Mouse (Mus musculus) yolk sac, embryonic 10.5 days (tissue): ENCODE measurements around the gene Hist1h2ad.
"Not testable (repeated sequence)": the region's sequence is repeated elsewhere in the genome, so short reads cannot be mapped to it uniquely, and the experiment has no call there.

Source experiments
- DNase-seq: peaks from one replicate; pipeline ENCODE4 v3.0.0-alpha.2; 2017; ENCODE audit warnings: low spot score

Hist1h2ad gene

DNA sequence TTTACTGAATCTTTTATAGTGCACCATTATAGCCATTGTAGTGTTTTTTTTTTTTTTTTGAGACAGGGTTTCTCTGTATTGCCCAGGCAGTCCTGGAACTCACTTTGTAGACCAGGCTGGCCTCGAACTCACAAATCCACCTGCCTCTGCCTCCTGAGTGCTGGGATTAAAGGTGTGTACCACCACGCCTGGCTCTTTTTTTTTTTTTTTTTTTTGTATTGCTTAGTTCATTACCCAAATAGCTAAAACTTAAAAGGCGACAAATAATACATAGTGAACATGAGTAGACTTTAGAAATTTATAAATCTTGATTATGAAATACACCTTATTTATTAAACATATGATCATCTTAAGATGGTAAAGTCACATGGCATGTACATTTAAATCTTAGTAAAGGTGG is 32.7 kb upstream of the Hist1h2ad start:
- DNase-seq, result no peak

DNA sequence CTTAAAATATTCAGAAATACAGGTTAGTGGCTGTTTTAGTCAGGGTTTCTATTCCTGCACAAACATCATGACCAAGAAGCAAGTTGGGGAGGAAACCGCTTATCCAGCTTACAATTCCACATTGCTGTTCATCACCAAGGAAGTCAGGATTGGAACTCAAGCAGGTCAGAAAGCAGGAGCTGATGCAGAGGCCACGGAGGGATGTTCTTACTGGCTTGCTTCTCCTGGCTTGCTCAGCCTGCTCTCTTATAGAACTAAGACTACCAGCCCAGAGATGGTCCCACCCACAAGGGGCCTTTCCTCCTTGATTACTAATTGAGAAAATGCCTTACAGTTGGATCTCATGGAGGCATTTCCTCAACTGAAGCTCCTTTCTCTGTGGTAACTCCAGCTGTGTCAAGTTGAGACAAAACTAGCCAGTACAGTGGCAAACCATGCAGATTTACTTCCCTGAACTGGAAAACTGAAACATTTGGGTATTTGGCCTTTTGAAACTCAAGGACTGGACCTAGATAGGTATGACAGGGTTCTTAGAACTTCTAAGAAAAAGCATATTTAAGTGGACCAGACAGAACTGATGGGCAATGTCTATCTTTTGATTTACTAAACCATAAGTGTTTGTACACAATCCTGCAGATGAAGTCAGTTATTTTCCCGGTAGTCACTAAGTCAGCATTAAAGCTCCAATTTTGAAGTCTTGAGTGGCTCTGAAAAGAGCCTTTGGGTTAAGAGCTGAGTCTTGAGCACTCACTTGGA is 31.8 kb upstream of the Hist1h2ad start:
- DNase-seq, result not testable (repeated sequence)

DNA sequence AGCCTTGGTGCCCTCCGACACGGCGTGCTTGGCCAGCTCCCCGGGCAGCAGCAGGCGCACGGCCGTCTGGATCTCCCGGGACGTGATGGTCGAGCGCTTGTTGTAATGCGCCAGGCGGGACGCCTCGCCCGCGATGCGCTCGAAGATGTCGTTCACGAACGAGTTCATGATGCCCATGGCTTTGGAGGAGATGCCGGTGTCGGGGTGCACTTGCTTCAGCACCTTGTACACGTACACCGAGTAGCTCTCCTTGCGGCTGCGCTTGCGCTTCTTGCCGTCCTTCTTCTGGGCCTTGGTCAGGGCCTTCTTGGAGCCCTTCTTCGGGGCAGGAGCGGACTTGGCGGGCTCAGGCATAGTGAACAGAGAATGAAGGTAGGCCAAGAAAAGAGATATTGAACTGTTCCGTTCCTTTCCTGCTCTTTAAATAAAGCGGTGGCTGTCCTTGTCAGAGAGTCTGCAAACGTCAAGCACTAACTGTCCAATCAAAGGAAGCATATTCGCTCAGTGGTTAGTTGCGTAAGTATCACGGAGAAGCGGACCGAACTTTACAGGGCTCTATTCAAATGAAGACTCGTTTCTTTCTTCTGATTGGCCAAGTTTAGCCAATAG is 31.1 kb upstream of the Hist1h2ad start, which contains the start of gene Hist1h2bh:
Hist1h2bh (minus strand) TSS at position 394 of the 609 bp plus-strand sequence.
- DNase-seq, result peak; percentile 92

DNA sequence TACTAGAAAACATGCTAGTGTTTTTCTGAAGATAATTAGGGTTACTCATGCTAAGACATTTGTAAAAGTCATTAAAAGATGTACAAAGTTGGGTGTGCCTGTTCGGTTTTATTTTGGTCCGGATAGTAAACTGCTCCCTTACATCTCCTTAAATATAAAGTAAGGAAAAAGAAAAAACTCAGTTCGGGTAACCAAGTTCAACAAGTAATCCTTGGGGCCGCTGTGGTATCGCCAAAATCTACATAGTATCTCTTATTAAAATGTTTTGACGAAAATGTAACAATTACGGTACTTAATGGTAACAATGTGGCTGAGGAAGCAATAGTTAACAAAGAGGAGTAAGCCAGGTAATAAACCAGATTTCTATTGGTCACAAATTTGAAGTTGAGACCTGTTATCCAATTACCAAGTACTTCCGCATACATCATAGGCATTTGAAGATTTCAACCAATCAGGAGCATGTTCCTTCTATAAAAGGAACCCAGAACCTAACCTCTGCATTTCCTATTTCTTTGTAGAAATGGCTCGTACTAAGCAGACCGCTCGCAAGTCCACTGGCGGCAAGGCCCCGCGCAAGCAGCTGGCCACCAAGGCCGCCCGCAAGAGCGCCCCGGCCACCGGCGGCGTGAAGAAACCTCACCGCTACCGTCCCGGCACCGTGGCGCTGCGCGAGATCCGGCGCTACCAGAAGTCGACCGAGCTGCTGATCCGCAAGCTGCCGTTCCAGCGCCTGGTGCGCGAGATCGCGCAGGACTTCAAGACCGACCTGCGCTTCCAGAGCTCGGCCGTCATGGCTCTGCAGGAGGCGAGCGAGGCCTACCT is 30.0 kb upstream of the Hist1h2ad start, which contains the start of gene Hist1h3f:
Hist1h3f (plus strand) TSS at position 88 of the 822 bp plus-strand sequence.
- DNase-seq, result peak; percentile 92

DNA sequence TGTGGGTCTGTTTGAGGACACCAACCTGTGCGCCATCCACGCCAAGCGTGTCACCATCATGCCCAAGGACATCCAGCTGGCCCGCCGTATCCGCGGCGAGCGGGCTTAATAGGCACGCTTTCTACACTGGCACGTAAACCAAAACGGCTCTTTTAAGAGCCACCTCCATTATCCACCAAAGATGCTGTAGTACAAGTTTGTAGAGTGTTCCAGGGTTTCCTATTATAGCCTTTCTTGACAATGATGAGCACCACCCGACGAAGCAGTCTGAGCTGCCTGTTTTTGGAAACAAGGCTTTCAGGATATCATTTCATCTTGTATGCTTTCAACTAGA is 29.4 kb upstream of the Hist1h2ad start:
- DNase-seq, result not testable (repeated sequence)

DNA sequence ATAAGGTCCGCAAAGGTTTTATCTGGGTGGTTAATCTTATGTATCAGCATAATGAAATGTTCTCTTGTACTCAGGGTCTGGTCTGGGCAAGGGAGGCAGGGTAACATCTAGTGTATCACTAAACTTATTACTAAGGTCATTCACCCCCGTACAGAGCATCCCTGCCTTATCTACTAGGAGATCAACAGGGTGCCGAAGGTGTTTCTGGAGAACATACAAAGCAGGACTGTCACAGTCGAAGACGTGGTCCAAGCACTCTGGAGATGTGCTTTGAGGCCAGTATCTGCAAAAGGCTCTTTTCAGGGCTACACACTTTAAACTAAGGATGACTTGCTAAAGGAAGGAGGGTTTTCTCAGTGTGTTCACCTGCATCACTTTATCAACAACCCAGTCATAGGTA is 27.5 kb upstream of the Hist1h2ad start:
- no peak for DNase-seq

DNA sequence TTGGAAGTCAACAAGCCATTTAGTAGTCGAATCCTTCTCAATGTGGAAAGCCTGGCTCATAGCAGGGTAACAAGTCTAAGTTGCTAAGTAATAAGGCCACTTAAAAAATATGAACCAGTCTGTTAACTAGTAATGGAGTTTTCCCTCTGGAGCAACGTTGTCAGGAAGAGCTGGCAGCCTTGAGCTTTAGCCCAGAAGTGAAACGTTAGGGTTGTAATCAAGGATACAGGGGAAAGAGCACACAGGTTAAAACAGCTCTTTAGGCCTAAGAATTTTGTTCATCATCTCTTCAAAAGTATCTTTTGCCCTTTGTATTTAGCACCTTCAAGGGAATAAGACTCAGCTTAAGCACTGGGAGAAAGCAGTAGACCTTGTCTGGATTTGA is 23.4 kb upstream of the Hist1h2ad start:
- DNase-seq, result peak; percentile 60

DNA sequence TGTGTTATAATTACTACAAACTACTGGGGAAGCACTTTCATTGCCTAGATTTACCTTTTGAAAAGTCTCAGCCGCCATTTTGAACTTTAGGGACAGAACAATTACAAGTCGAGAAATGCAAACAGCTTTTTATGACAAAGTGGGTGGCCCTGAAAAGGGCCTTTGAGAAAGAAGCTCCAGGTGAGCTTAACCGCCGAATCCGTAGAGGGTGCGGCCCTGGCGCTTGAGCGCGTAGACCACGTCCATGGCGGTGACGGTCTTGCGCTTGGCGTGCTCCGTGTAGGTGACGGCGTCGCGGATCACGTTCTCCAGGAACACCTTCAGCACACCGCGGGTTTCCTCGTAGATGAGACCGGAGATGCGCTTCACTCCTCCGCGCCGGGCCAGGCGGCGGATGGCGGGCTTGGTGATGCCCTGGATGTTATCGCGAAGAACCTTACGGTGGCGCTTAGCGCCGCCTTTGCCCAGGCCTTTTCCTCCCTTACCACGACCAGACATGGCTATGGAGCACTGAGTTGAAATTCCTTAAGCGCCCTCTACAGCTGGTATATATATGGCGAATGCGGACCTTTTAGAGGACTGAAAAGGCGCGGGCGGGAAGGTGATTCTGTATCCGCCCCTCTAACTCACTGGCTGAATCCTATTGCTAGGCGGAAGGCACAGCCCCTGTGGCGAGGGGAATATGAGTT is 22.9 kb upstream of the Hist1h2ad start, which contains the start of gene Hist1h4f:
Hist1h4f (minus strand) TSS at position 503 of the 689 bp plus-strand sequence.
- peak; percentile 98 for DNase-seq

DNA sequence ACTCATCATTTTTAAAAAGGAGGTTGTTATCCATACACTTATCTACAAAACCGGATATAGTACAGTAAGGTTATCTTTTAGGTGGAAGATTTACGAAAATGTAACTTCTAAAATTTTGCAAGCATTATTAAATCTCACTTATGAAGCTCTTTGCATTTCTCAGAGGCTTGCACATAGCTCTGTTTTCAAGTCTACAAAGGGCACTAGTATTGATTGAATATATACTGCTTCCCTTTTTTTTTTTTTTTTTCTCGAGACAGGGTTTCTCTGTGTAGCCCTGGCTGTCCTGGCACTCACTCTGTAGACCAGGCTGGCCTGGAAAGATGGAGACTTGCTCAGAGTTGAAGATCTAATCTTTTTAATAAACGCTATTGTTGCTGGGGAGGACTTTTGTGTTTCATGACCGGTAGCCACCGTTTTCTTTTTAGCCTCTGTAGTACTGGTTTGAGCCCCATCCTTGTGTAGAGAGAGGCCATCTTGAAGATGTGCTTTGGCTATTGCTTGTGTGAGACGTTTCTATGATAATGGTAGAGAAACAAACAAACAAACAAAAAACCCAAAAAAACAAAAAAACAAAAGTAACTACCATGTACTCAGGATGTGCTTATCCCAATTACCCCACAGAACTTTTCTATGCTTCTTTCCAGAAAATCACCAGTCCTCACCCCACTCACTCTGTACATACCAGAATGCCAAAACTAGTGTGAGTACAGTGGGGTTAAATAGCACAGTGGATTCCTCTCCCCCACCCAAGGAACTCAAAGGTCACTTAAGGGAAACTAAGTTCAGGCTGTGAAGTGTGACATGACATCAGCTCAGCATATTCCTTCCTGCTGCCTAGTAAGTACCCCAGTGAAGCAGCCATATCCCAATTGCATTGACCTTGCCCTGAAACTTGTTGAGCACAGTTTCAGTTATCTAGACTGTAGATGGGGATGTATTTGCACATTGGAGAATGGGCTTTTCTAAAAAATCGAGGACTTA is 22.0 kb upstream of the Hist1h2ad start:
- DNase-seq, result no peak

DNA sequence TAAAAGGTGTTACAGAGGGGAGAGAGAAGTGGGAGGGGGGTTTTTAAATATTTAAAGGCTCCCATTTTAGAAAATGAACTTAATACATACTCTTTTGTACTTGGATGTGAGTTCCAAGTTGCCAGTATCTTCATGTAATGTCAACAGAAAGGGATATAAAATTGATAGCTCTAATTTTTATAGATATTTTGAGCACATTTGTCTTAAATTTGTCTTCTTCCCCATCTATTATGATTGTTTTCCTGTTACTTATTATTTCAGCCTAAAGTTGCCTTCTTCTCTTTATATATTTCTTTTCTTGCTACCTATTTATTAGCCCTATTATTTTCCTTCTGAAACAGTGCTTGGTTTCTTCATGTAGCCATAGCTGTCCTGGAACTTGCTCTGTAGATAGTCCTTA is 21.2 kb upstream of the Hist1h2ad start, which contains the start of gene Hist1h1d:
Hist1h1d (plus strand) TSS at position 301 of the 400 bp plus-strand sequence.
- no peak for DNase-seq

DNA sequence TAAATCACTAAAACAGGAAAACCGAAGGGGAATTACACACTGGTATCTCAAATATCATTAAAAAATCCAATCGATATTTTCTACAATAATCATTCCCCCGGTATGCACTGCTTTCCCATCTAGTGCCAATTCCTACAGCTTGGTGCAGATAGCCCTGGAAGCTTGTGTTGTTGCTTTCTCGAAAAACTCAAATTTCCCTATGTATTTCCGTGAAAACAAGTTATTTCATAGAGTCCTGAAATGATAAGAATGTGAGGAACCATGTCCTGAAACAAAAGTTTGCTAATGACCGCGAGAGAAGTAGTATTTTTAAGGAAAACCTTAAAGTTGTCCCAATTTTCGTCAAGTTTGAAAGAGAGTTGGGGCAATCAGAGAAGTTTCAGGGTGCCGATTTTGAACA is 19.8 kb upstream of the Hist1h2ad start:
- DNase-seq, result peak; percentile 38

DNA sequence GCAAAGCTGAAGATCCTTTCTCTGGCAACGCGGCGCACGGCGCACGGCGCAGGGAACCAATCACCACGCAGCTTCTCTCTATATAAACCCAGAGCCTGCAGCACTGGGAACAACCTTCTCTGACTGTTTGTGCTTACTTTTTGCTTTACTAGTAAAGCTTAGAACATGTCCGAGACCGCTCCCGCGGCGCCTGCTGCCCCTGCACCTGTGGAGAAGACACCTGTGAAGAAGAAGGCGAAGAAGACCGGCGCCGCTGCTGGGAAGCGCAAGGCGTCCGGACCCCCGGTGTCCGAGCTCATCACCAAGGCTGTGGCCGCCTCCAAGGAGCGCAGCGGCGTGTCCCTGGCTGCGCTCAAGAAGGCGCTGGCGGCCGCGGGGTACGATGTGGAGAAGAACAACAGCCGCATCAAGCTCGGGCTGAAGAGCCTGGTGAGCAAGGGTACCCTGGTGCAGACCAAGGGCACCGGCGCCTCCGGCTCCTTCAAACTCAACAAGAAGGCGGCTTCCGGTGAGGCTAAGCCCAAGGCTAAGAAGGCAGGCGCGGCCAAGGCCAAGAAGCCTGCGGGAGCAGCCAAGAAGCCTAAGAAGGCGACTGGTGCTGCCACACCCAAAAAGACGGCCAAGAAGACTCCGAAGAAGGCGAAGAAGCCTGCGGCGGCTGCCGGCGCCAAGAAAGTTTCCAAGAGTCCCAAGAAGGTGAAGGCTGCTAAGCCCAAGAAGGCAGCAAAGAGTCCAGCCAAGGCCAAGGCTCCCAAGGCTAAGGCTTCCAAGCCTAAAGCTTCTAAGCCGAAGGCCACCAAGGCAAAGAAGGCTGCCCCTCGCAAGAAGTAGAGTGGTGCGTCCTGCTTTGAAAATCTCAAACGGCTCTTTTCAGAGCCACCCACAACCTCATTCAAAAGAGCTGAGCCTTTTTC is 19.0 kb upstream of the Hist1h2ad start:
- DNase-seq, result peak; percentile 95

DNA sequence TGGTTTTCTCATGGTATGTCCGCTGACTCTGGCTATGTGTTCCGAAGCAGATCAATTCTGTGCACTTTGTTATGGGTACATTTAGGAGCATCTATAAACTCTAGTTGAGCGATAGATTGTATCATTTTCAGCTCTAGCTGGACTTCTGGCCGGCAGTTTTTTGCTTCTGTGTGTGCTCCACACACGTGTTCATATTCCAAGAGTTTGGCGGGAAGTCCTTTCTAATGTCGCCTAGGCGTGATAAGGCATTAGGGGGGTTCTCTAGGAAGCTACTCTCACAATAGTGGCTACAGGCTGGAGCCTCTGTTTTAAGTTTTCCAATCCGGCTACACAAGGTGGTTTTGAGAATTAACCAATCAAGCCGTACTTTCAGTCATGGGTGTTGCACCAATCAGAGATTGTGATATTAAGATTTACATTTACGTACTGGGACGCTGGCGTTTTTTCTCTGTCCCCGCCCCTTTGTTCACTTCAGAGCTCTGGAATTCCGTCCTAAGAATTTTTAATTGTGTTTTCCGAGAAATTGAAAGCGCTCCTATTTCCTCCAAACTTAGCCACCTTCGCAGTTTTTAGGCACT is 18.3 kb upstream of the Hist1h2ad start:
- peak; percentile 91 for DNase-seq

DNA sequence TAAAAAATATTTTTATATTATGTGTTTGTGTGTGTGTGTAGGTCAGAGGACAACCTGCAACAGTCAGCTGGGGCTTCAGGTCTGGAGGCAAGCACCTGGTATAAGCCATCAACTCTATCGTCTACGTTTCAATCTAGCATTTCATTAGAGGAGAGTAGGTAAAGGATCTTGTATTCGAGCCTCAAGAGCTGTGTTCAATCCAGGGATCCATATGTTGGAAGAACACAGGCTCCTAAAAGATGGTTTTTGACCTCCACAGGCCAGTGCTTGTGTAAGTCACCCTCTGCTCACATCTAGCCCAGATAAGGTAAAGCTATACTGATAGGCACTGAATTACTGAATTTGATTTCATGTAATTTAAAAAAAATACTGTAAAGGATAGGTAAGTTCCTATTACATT is 17.3 kb upstream of the Hist1h2ad start:
- DNase-seq, result no peak

DNA sequence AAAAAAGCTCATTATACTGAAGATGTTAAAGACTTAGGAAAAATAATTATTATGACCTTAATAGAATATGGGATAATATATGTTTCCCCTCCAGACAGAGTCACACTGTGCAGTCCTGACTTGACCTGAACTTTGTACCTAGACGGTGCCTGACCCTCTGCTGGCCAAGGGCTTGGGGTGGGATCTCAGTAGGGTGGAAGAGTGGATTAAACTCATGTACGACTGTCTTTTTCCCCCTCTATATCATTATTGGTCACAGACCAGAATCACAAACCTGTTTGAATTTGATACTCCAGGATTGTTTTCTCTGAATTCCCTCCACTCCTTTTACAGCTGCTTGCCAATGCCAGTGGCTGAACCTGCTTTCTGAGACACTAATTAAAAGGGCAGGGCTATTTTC is 13.5 kb upstream of the Hist1h2ad start:
- peak; percentile 53 for DNase-seq

DNA sequence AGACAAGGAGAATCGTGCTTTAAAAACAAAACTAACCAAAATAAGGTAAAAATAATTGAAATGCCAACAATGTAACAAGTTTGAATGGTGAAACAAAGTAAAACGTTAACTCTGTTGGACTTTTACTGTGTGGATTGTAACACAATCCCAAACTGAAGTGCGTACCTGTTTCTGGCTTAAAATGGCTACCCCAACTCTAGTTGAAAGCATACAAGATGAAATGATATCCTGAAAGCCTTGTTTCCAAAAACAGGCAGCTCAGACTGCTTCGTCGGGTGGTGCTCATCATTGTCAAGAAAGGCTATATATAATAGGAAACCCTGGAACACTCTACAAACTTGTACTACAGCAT is 12.7 kb upstream of the Hist1h2ad start:
- DNase-seq, result not testable (repeated sequence)

DNA sequence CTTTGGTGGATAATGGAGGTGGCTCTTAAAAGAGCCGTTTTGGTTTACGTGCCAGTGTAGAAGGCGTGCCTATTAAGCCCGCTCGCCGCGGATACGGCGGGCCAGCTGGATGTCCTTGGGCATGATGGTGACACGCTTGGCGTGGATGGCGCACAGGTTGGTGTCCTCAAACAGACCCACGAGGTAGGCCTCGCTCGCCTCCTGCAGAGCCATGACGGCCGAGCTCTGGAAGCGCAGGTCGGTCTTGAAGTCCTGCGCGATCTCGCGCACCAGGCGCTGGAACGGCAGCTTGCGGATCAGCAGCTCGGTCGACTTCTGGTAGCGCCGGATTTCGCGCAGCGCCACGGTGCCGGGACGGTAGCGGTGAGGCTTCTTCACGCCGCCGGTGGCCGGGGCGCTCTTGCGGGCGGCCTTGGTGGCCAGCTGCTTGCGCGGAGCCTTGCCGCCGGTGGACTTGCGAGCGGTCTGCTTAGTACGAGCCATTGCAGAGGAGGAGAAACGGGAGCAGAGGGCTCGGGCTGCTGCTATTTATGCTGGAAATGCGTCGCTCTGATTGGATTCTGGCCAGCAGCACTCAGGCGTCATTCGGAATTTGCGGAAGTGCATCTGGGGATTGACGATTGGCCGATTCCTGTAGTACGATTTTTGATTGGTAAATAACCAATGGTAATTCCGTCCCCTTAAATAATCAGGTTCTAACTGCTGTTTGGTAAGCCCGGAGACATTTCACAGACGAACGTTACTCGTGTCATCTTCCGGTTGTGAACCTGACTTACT is 12.1 kb upstream of the Hist1h2ad start, which contains the start of gene Hist1h3e:
Hist1h3e (minus strand) TSS at position 487 of the 777 bp plus-strand sequence.
- peak; percentile 98 for DNase-seq

DNA sequence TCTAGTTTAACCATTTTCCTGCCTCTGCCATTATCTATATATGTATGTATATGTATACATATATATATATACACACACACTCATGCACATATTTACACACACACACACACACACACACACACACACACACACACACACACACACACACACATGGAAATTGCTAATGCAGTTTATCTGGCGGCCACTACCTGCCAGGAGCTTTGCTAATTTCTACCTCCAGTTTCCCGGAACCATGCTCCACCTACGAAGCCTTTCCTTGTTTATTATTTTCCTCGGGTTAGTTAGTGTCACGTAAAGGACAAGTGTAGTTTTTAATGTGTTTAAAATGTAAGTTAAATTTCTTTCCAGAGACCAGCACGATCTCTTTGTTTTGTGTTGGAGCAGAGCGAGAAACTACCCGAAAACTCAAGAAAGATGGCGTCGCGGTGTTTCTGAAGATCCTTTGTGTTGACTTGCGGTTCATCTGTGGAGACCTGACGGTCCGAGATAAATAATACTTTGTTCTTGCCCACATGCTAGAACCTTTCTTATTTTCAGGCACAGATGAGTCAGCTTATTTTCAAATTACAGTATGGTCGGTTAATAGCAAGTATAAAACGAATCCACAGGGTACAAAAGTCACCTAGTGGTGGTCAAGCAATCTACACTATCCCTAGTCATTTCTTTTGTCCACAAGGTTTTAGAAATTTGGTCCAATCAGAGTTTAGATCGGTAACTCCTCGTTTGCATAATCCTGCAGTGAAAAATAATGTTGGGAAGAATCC is 11.3 kb upstream of the Hist1h2ad start:
- DNase-seq, result peak; percentile 74
